Mouse (Mus musculus) lung, postnatal 25 days (tissue): ENCODE results near the gene Grip1.

ENCODE experiments used
- DNase-seq: peaks from one replicate; pipeline ENCODE4 v3.0.0; 2022; ENCODE audit warnings: low spot score

Grip1 gene

DNA sequence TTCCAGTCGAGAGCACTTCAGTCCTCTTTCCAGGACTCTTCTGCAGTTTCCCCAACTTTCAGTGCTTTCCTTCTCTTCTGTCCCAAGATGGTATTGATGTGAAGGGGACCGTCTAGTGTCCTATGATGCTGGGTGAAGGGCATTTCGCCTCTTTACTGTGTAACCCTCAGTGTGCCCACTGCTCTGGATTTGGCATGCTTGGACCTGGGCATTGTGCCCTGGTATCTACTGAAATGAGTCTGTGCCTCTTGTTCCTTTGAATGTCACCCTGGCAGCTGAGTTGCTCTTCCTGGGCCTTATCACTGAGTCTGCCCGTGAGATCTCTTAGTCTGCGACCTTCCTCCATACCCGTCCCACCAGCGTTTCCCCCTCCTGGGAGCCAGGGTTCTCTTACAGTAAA is 9.7 kb downstream of the Grip1 start:
- no peak for DNase-seq

DNA sequence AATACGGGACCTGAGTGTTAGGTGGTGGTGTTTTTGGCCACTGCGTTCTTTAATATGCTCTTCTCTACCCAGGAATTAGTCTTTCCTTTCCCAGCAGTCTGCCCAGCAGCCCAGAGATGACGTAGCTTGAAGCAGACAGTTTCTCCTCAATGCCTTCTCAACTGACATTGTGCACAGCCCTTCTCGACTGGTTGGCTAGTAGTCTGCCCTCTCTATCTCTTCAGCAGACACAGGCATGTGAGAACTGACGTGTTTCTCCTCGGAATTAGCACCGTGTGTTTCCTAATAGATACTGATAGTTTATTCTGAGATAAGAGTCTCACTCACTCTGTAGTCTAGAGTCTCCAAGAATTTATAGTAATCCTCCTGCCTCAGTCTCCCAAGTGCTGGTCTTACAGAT is 10.2 kb downstream of the Grip1 start:
- no peak for DNase-seq

DNA sequence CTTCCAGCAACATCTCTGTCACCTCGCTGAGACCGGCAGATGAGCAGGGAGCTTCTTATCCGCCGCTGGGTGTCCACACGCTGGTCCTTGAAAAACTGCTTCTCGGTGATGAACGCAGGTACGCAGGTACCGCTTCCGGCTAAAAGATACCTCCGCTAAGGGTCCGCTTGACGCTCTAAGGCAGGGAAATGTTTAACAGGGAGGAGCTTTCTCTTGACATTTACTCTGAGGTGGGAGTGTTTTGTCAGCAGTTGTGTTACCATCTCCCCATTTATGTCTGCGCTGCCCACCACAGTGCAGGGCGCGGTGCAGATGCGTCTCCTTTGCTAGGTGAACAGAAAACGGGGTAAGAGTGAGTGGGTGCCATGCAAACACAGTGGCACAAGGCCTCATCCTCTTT is 14.3 kb downstream of the Grip1 start:
- DNase-seq: no peak

DNA sequence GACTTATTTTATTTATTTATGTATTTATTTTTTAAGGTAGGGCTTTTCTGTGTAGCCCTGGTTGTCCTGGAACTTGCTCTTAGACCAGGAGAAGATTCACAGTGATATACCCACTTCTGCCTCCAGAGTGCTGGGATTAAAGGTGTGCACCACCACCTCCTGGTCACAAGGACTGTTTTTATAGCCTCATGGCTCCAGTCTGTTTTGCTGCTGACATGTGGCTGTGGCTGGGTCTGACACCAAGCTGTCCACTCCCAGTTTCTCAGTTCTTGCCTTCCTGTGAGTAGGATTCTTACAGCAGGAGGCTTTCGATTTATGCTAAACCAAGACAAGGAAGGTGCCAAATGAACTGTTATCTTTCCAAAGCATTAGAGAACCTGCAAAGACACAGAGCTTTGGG is 16.5 kb downstream of the Grip1 start:
- no peak for DNase-seq

DNA sequence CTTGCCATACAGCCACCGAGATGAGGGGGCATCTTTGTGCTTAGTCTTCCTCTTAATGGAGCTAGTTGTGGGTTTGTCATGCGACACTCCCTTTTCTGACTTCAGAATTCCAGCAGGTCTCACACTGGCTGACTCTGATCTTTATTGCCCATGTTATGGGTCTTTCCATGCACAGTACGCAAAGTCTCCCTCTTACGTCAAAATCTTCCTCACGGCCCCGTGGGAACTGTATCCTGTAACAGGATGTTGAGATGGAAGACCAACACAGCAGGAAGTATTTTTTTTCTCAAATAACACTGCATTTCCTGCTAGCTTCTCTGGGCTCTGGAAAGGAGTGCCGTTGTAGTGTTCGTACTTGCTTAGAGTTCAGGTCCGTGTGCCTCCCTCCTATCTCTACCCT is 21.5 kb downstream of the Grip1 start:
- DNase-seq: no peak

DNA sequence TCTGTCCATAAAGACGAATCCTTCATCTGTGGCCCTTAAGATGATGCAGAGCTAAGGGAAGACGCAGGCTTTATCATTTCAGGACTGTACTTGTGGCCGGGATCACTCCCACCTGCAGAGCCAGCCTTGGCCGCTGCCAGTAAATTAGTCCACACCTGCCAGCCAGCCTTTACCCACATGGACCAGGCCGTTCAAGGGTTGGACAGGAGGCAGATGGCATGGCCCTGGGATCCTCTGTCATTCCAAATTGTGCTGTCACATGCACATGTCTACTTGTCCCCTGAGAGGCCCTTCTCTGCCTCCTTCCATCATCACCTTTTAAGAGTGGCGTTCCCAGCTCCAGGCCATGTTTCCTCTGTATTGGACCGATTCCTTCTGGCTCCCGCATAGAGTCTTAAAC is 24.0 kb downstream of the Grip1 start:
- no peak for DNase-seq

DNA sequence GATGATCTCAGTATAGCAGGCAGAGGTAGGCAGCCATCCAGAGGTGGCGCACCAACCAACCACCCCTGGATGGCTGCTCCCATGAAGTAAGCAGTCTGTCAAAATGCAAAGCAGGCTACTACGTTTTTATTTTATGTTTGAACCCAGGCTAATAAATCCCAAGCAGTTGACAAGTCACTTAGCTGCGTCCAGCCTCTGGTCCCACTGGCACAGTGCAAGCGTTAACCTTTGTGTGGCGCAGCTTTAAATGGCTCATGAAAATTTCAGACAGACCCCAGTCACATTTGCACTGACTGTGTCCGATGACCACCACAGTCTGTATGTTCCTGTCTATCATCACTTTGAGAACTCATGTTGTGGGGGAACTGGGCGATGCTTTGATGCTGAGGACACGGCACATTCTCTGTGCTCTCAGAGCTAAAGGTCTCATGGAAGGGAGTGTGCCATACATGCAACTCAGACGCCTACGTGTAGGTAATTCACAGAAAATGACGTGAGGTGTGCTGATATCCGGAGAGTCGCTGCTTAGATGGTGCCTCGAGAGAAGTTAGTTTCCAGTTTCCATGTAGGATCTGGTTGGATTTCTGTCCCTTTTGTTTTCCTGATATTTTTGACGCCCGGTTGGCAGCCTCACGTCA is 29.6 kb downstream of the Grip1 start:
- DNase-seq: no peak

DNA sequence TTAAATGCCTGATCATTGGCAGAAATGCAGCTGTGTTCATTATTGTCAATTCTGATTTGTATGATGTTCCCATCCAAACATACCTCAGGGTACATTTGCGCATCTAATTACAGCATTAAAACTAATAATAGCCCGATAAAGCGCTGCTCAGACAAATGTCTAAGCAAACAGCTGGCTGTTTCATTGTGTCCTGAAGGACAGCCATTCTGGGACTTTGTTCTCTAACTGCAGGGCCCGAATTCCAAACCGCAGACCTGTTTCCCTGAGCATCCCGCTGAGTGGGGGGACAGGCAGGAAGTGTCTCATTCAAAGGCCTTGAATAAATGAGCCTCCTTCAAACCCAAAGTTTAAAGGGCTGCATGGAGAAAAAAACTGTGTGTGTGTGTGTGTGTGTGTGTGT is 30.1 kb downstream of the Grip1 start:
- no peak for DNase-seq

DNA sequence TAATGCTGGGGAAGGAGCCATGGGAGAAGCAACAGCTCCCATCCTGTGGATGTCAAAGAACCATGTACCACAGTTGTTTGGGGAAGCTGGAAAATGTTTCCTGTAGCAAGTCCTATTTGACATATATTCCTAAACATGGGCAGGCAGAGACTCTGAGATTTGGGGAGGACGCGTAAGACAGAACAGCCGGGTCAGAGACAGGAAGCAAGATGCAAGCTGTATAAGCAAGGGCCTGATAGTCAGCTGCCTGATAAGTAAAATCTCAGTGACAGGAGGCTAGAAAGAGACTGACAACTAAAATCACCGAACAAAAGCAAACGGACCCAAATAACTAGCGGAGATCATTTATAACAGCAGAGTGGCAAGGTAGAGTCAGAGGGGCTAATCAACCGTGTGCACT is 33.3 kb downstream of the Grip1 start:
- no peak for DNase-seq

DNA sequence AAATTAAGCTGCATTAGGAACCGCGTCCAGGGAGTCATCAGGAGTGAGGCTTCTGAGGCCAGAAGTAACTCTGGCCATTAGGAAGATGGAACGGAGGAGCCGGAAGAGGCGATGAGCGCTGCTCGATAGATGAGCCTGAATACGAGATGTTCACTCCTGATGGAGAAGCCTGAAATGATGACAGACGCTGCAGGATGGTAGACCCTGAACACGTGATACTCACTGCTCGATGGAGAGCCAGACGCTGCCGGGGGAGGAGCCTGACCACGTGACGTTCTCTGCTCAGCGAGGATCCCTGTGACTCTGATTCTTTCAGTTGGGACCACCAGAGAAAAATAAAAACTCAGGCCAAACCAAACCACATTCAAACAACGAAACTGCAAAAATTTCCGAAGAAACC is 37.2 kb downstream of the Grip1 start:
- no peak for DNase-seq

DNA sequence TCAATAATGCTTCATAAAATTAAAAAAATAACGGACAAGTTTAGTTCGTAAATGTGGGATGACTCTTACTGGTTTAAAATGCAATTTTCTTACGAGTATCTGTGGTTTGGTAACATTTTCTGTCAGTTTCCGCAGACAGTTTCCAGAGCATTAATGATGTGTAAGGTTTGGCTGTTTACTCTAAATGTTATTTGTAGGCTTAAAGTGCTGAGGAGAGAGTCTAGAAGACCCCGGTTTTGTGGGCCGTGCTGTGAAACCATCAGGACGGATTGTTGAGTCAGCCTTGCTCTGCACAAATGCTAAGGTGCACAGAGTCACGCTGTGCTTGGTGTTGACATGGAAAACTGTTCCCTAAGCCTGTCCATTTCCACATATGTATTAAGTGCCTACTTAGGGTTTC is 41.7 kb downstream of the Grip1 start:
- no peak for DNase-seq

DNA sequence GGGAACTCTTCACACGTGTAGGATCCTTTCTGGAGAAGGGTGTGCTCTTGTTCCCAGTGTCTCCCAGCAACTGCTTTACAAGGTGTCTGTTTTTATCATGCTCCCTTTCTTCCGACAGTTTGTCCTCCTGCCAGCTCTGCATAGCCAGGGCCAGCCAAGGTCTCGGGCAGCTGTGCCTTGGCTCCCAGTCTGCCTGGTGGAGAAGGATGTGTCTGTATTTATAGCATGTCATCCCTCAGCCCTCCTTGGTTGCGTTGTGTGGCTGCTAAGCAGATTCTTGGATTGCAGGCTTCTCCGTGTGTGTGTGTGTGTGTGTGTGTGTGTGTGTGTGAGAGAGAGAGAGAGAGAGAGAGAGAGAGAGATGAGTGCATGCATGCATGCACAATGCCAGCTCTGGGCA is 42.6 kb downstream of the Grip1 start:
- no peak for DNase-seq

DNA sequence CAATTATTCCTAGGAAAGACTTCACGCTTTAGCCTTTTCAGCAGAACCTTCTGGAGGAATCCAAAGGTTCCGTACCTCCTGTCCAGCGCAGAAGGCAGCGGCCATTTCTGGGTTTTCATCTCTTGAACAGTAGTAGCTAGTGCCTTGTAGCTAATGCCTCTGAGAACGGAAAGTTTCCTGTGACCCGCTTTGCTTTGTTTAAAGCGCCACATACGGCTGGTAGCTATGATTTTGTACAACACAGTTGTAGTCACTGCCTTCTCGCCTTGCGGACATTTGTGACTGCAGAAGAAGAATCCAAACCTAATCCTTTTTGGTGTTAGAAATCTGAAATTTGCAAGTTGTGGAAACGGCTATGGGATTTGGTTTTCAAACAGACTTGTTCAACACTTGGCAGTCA is 68.1 kb downstream of the Grip1 start:
- no peak for DNase-seq

DNA sequence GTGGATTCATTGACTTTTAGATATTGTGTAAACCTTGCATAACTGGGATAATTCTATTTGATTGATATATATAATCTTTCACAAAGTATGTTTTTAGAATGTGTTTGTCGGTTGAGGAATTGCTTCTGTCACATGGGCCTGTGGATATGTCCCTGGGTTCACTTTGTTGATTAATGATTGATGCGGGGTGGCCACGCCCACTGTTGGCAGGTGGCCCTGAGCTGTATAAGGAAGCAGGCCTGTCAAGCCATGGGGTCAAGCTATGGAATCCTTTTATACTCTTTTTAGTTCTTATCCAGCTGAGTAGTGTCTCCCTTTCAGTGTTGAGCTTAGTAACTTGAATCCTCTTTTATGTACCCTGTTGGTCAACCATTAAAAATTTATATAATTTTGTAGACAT is 72.1 kb downstream of the Grip1 start:
- DNase-seq: no peak

DNA sequence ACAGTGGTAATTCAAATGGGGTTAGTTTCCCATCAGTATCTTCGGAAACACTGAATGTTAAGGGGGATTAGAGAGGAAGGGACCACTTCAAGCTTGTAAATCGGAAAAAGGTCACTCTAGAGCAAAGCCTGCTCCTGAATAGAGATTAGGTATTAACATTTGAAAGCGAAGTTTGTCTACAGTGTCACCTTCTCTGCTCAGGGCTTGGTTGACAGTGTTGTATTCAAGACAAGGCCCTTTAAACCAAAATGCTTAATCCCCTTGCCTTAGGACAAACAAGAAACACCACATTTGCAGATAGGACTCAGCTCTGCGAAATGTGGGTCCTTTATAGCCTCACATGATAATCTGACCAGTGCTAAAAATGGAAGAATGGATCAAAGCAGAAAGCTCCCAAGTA is 81.2 kb downstream of the Grip1 start:
- DNase-seq: no peak

DNA sequence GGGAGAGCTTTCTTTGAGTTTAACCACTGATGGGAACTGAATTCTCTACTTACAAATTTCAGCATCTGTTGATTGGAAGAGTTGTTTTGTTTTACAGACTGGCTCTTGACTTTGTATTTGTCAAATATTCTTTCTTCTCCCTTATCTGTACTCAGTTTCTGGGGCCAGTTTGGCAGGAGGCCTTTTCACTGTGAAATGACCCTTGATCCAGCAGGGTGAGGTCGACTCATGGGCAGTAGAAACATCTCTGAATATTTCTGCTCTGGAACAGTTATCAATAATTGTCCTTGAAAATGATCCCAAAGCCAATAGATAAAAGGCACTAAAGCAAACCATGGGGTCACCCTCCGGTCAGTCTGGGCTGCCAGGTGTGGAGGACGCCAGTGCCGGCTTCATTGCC is 88.0 kb downstream of the Grip1 start:
- DNase-seq: no peak

DNA sequence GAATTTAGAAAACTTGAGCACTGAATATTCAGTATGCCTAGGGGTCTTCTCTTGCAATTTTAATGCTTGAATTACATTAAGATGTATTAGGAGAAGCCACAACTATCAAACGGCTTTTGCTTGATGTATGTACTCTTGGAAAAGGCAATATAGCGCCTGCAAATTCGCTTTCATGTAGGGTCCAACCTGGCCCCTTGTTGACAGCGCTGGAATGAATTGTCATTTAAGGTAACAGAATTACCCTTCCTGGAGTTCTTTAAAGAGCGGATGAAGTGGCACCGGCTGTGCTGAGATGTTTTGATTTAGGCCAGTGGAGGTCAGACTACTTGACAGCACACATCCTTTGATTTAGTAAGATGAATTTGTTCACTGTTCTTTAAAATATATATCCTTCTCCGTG is 90.1 kb downstream of the Grip1 start:
- no peak for DNase-seq

DNA sequence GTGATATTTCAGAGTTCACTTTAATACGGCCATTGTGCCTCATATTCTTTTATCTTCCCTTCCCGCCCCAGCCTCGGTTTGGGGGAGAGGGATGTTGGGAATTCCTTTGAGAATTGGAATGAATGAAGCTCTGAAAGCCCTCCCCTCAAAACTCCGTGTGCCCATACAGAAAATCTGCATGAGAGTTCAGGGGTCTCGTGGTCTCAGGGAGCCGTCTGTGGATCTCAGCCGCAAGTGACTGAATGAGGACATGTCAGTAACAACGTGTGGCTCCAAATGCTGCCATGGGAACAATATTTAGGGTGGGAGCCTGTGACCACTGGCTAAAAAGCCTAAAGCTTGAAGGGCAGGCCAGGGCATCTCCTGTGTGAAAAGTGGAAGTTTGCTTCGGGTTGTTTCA is 91.1 kb downstream of the Grip1 start:
- DNase-seq: no peak

DNA sequence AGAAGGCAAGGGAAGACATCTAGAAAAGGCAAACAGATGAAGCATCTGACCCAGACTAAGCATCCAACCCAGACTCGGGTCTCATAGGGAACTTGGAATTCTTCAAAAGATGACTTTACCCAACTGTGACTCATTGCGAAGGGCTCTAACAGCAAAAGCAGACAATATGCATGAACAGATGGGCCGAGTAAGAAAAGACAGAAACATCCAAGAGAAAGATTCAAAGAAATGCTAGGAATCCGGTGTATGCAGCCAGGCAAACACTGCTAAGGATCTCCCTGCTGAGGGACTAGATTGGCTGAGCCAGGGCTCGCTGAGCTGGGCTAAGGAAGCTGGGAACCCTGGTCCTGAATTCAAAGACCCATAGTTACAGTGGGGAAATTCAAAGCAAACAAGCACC is 94.2 kb downstream of the Grip1 start:
- no peak for DNase-seq

DNA sequence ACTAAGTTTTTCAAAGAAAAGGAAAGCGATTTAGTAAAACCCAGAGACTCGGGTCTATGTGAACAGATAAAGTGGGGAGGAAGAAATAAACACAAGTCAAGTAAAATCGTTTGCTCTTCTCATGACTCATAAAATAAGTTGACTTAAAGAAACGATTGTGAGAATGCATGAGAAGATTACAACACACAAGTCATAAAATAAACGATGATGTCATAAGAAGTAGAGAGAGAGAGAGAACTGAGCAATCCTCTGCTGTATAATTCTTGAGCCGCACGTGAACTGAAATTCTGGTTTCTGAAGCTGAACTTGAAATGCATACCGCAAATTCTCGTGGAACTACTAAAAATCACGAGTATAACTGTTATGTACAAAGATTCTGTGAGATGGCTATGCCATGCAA is 95.1 kb downstream of the Grip1 start:
- no peak for DNase-seq

DNA sequence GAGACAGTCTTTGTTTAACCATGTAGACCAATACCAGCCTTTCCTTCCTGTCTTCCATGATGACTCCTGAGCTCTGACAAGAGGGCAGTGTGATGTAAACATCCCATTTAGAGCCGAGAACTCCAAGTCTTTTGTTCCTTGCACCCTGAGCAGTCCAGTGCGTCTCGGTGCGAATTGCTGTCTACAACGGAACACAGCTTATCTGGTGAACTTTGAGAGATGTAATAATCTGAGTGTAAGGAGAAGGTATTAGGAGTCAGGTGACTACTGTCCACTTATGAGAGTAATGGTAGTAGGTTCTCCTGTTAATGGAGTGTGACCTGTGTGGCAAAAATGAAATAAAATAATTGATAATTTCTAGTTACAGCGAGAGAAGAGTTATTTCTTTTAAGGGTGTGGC is 97.0 kb downstream of the Grip1 start:
- DNase-seq: no peak

DNA sequence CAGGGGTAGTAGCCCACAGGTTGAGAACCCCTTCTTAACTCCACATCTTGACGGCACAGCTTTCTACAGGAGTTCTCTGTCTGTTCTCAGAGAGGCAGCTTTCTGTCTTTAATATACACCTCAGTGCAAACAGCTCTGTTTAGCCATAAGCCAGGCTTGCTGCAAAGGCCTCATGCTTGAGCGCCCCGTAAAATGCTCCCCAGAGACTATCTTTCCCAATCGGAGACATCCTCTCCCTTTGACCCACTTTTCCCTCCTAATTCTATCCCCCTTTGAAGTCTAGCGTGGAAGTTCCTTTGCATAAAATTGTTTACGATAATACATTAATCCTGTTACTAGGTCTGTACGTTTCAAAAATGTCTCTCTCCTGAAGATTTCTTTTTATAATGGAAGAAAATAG is 102.7 kb downstream of the Grip1 start:
- DNase-seq: no peak

DNA sequence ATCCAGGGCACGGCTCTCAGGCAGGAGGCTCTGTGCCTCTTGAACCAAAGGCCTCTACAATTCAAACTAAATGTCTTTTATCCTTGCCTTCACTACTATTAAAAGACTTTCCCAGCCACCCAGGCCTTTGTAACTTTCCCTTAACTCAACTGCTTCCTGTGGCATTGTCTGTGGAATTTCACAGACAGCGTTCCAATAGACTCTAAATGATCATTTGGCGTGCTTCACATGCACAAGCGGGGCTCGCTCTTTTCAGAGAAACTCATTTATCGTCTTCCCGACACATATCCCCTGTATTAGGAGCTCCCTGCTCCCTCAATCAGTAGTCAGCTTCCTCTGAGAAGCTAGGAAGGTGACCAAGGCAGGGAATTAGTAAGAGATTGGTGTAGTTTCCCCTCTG is 104.8 kb downstream of the Grip1 start:
- no peak for DNase-seq

DNA sequence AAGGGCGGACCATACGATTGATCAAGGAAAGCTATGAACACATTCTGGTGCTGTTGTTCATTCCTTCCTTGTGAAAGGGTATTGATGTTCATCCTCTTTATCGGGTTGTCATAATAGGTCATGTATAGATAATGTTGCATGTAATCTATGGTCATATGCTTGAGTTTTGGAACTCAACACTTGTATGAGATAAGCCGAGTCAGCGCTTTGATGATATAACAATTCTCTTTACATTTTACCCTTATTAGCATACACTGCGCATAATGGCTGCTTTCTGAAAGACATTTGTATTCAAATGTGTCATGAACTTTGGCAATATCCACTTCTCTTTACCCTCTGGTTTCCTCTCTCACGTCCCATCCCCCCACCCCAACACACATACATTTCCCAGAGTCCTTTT is 111.2 kb downstream of the Grip1 start:
- DNase-seq: no peak

DNA sequence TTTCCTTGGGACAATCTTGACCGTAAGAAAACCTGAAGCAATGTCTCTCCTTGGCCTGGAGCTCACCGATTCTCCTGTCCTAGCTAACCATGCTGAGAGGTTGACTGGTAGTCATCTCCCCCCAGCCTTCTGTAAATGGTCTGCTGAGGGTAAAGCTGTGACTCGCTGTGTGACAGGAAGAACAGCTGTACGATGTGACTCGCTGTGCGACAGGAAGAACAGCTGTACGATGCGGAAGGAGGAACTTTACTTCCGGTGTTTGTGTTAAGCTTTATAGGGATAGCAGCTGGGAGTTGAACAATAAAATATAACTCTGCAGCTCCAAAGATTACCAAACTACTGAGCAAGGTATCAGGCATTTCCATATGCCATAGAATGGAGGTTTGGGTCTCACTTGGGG is 119.5 kb downstream of the Grip1 start:
- no peak for DNase-seq
